Mouse (Mus musculus) MEL (cell line): ENCODE measurements around the gene Flywch1. TPM values are rescaled to one million over a fixed set of nuclear protein-coding genes. Genes with fewer than 3 reads are reported as not detected.

Experiments used
- DNase-seq: peaks from one replicate; pipeline ENCODE4 v3.0.0; 2011; ENCODE audit warnings: low read depth, low spot score
- H3K27ac ChIP-seq: 2 replicates; pipeline ENCODE4 v1.5.1; 2012; ENCODE audit warnings: low read depth, mild to moderate bottlenecking, control low read depth, low read length, moderate library complexity; ENCODE audit not compliant: control insufficient read depth
- H3K27me3 ChIP-seq, 2 experiments: fragments of 150-350 bp in 1 of 2; sonication (generic) in 1 of 2; 2 replicates each; pipeline ENCODE4 v1.6.1; 2012; ENCODE audit warnings: low read length in 2 of 2, mild to moderate bottlenecking in 2 of 2, improper control_type of control experiment in 1 of 2, moderate library complexity in 1 of 2; ENCODE audit not compliant: insufficient read depth in 2 of 2, control insufficient read depth in 1 of 2
- H3K36me3 ChIP-seq, 2 experiments: 2 replicates each; pipeline ENCODE4 v1.6.1; 2012 to 2014; ENCODE audit warnings: low read length in 2 of 2, improper control_type of control experiment in 1 of 2, inconsistent platforms in 1 of 2, mild to moderate bottlenecking in 1 of 2; ENCODE audit not compliant: insufficient read depth in 2 of 2, control insufficient read depth in 1 of 2
- H3K4me1 ChIP-seq, 2 experiments: fragments of 150-350 bp in 1 of 2; sonication (generic) in 1 of 2; 2 replicates each; pipeline ENCODE4 v1.6.1; 2012; ENCODE audit warnings: low read length in 2 of 2, improper control_type of control experiment in 1 of 2, mild to moderate bottlenecking in 1 of 2; ENCODE audit not compliant: insufficient read depth in 2 of 2, control insufficient read depth in 1 of 2
- H3K4me3 ChIP-seq, 2 experiments: fragments of 150-350 bp in 1 of 2; sonication (generic) in 1 of 2; 2 replicates each; pipeline ENCODE4 v1.5.1; 2012; ENCODE audit warnings: low read depth in 2 of 2, low read length in 2 of 2, mild to moderate bottlenecking in 2 of 2, moderate library complexity in 2 of 2, control low read depth in 1 of 2, improper control_type of control experiment in 1 of 2; ENCODE audit not compliant: control insufficient read depth in 1 of 2, insufficient read depth in 1 of 2
- H3K79me2 ChIP-seq: 2 replicates; pipeline ENCODE4 v1.6.1; 2012; ENCODE audit warnings: mild to moderate bottlenecking, low read length, moderate library complexity; ENCODE audit not compliant: control insufficient read depth, poor library complexity, insufficient read depth
- H3K9ac ChIP-seq: 2 replicates; pipeline ENCODE4 v1.6.1; 2012; ENCODE audit warnings: low read depth, mild to moderate bottlenecking, control low read depth, low read length, moderate library complexity; ENCODE audit not compliant: control insufficient read depth, poor library complexity, severe bottlenecking
- H3K9me3 ChIP-seq: fragments of 150-350 bp; sonication (generic); replicated peaks from 2 replicates; pipeline ENCODE4 v1.6.1; 2012; ENCODE audit warnings: mild to moderate bottlenecking, low read length, improper control_type of control experiment, moderate library complexity; ENCODE audit not compliant: insufficient read depth
- BHLHE40 ChIP-seq: IDR thresholded peaks from 2 replicates; pipeline ENCODE4 v1.6.1; 2012; ENCODE audit warnings: low read depth, mild to moderate bottlenecking, inconsistent platforms, low read length, improper control_type of control experiment, borderline replicate concordance
- CHD1 ChIP-seq: IDR thresholded peaks from 2 replicates; pipeline ENCODE4 v1.6.1; 2012; ENCODE audit warnings: low read depth, mild to moderate bottlenecking, inconsistent platforms, low read length, improper control_type of control experiment
- CTCF ChIP-seq, 3 experiments: IDR thresholded peaks in 2 of 3; conservative IDR thresholded peaks in 1 of 3; 2 replicates each; pipeline ENCODE4 v1.5.1; 2011 to 2012; ENCODE audit warnings: low read length in 3 of 3, low read depth in 2 of 3, mild to moderate bottlenecking in 2 of 3, improper control_type of control experiment in 1 of 3, inconsistent platforms in 1 of 3, mixed read lengths in 1 of 3, moderate library complexity in 1 of 3; ENCODE audit not compliant: control insufficient read depth in 1 of 3, insufficient read depth in 1 of 3, poor library complexity in 1 of 3, severe bottlenecking in 1 of 3
- ETS1 ChIP-seq: IDR thresholded peaks from 2 replicates; pipeline ENCODE4 v1.6.1; 2012; ENCODE audit warnings: low read depth, mild to moderate bottlenecking, inconsistent platforms, low read length, improper control_type of control experiment, moderate library complexity
- GABPA ChIP-seq: IDR thresholded peaks from 2 replicates; pipeline ENCODE4 v1.6.1; 2012; ENCODE audit warnings: low read depth, mild to moderate bottlenecking, inconsistent platforms, low read length, improper control_type of control experiment, moderate library complexity
- GATA1 ChIP-seq: IDR thresholded peaks from 2 replicates; pipeline ENCODE4 v1.6.1; 2011; ENCODE audit warnings: low read depth, low read length, improper control_type of control experiment
- HCFC1 ChIP-seq: IDR thresholded peaks from 2 replicates; pipeline ENCODE4 v1.6.1; 2012; ENCODE audit warnings: low read depth, mild to moderate bottlenecking, inconsistent platforms, low read length, improper control_type of control experiment, moderate library complexity
- KAT2A ChIP-seq: conservative IDR thresholded peaks from 2 replicates; pipeline ENCODE4 v1.6.1; 2012; ENCODE audit warnings: low read depth, low read length, improper control_type of control experiment, inconsistent platforms
- MAFK ChIP-seq: IDR thresholded peaks from 2 replicates; pipeline ENCODE4 v1.6.1; 2011; ENCODE audit warnings: low read depth, mild to moderate bottlenecking, low read length, improper control_type of control experiment, borderline replicate concordance
- MAZ ChIP-seq: IDR thresholded peaks from 2 replicates; pipeline ENCODE4 v1.6.1; 2012; ENCODE audit warnings: low read depth, mild to moderate bottlenecking, inconsistent platforms, low read length, improper control_type of control experiment
- MEF2A ChIP-seq: IDR thresholded peaks from 2 replicates; pipeline ENCODE4 v1.6.1; 2014; ENCODE audit warnings: low read depth, mild to moderate bottlenecking, inconsistent platforms, low read length, improper control_type of control experiment; ENCODE audit not compliant: poor library complexity, insufficient replicate concordance, severe bottlenecking; ENCODE audit errors: extremely low read depth
- MYB ChIP-seq: IDR thresholded peaks from 2 replicates; pipeline ENCODE4 v1.6.1; 2011; ENCODE audit warnings: mild to moderate bottlenecking, low read depth, low read length, improper control_type of control experiment
- MYC ChIP-seq: IDR thresholded peaks from 2 replicates; pipeline ENCODE4 v1.6.1; 2011; ENCODE audit warnings: low read depth, mild to moderate bottlenecking, low read length, improper control_type of control experiment, moderate library complexity
- NELFE ChIP-seq: IDR thresholded peaks from 2 replicates; pipeline ENCODE4 v1.6.1; 2011; ENCODE audit warnings: low read depth, low read length, improper control_type of control experiment
- NRF1 ChIP-seq: IDR thresholded peaks from 2 replicates; pipeline ENCODE4 v1.6.1; 2014; ENCODE audit warnings: low read depth, mild to moderate bottlenecking, inconsistent platforms, low read length, improper control_type of control experiment, moderate library complexity; ENCODE audit not compliant: poor library complexity, insufficient read depth, severe bottlenecking
- POLR2A ChIP-seq, 2 experiments: IDR thresholded peaks; 2 replicates each; pipeline ENCODE4 v1.6.1; 2011 to 2012; ENCODE audit warnings: low read length in 2 of 2, mild to moderate bottlenecking in 2 of 2, control low read depth in 1 of 2, improper control_type of control experiment in 1 of 2, low read depth in 1 of 2, moderate library complexity in 1 of 2; ENCODE audit not compliant: control insufficient read depth in 1 of 2, insufficient read depth in 1 of 2, poor library complexity in 1 of 2
- RAD21 ChIP-seq: IDR thresholded peaks from 2 replicates; pipeline ENCODE4 v1.6.1; 2011; ENCODE audit warnings: mild to moderate bottlenecking, low read depth, low read length, improper control_type of control experiment
- SIN3A ChIP-seq: IDR thresholded peaks from 2 replicates; pipeline ENCODE4 v1.6.1; 2012; ENCODE audit warnings: low read length, improper control_type of control experiment, inconsistent platforms
- SMC3 ChIP-seq: IDR thresholded peaks from 2 replicates; pipeline ENCODE4 v1.6.1; 2011; ENCODE audit warnings: low read depth, low read length, improper control_type of control experiment
- TCF12 ChIP-seq: IDR thresholded peaks from 2 replicates; pipeline ENCODE4 v1.6.1; 2014; ENCODE audit warnings: low read depth, mild to moderate bottlenecking, inconsistent platforms, low read length, improper control_type of control experiment, moderate library complexity
- ZC3H11A ChIP-seq: IDR thresholded peaks from 2 replicates; pipeline ENCODE4 v1.6.1; 2012; ENCODE audit warnings: low read depth, mild to moderate bottlenecking, inconsistent platforms, low read length, improper control_type of control experiment
- polyA plus RNA-seq, 2 experiments: library from polyadenylated mRNA; stranded (reverse) in 1 of 2; unstranded in 1 of 2; fragments of >175 nt in 1 of 2; fragments of >200 nt in 1 of 2; gene quantifications; 2 replicates each; pipeline versions ENCODE4 v1.2.1 to v1.2.4; 2012; ENCODE audit warnings: low replicate concordance in 2 of 2, low read depth in 1 of 2; ENCODE audit not compliant: insufficient read length in 2 of 2, insufficient read depth in 1 of 2, missing spikeins in 1 of 2
- total RNA-seq: library from RNA; depleted of rRNA; stranded (reverse); fragments of 300-350 nt; gene quantifications from 2 replicates; pipeline ENCODE4 v1.2.3, GENCODE M21; 2012

Gene Flywch1
- total and polyA plus RNA-seq, 3 experiments: 15.3 to 29.7 TPM; not detected in 1

GRCm38 (mm10) chr17:23776216-23776615 lies 4.8 kb upstream of the Flywch1 start:
- Histone ChIP-seq H3K4me1 (no peaks in the 10 kb centered on the region), H3K4me3 (no peak overlapping the region), H3K27ac (no peak overlapping the region), H3K79me2 (peaks cover under 1% of the 10 kb centered on the region; the same call in 1 of the 2 replicates), H3K9me3 (no peaks in the 10 kb centered on the region), H3K36me3 (no peaks in the 10 kb centered on the region), H3K27me3 (no peaks in the 10 kb centered on the region; a peak in 2 of 4 replicates), H3K9ac (no peak overlapping the region)
- no peak for DNase-seq
- no peak for TF ChIP-seq MAZ
- no peak for TF ChIP-seq HCFC1
- no peak for TF ChIP-seq ZC3H11A
- TF ChIP-seq GATA1: no peak
- no peak for TF ChIP-seq NRF1
- TF ChIP-seq MYB: no peak
- no peak for TF ChIP-seq CTCF (IDR thresholded peaks at IDR 0.05 in 2 of 3, conservative IDR thresholded peaks at IDR 0.05 in 1 of 3; ENCODE audit: control insufficient read depth in 1 of 3, insufficient read depth in 1 of 3, low read depth in 2 of 3, low read length in 3 of 3, poor library complexity in 1 of 3, severe bottlenecking in 1 of 3)
- no peak for TF ChIP-seq KAT2A
- no peak for TF ChIP-seq GABPA
- no peak for TF ChIP-seq MEF2A

GRCm38 (mm10) chr17:23774090-23774489 lies 2.7 kb upstream of the Flywch1 start:
- DNase-seq: no peak
- no peak overlapping the region for H3K27ac ChIP-seq
- TF ChIP-seq CTCF (IDR thresholded peaks at IDR 0.05 in 2 of 3, conservative IDR thresholded peaks at IDR 0.05 in 1 of 3; ENCODE audit: control insufficient read depth in 1 of 3, insufficient read depth in 1 of 3, low read depth in 2 of 3, low read length in 3 of 3, poor library complexity in 1 of 3, severe bottlenecking in 1 of 3): peak; percentile 17 to 39 (median 24); a peak in 3 of 6 replicates
- TF ChIP-seq ZC3H11A: 0 out of 2 replicates have a peak, but pooled peaks have one; percentile 6
- TF ChIP-seq ETS1: no peak
- no peak for TF ChIP-seq SIN3A
- no peak for TF ChIP-seq MEF2A
- peak; percentile 19 for TF ChIP-seq RAD21
- TF ChIP-seq MYC: no peak
- TF ChIP-seq POLR2A (IDR thresholded peaks at IDR 0.05; ENCODE audit: control insufficient read depth in 1 of 2, insufficient read depth in 1 of 2, low read depth in 1 of 2, low read length in 2 of 2, poor library complexity in 1 of 2): no peak
- no peak for TF ChIP-seq TCF12
- peak; percentile 24; the same call in 1 of the 2 replicates for TF ChIP-seq SMC3
- no peak for TF ChIP-seq NELFE
- no peak for TF ChIP-seq CHD1
- TF ChIP-seq MAFK: no peak
- TF ChIP-seq GATA1: no peak
- no peak for TF ChIP-seq BHLHE40
- H3K4me1 ChIP-seq: peaks cover 0 to 2% of the 10 kb centered on the region in 2 experiments; a peak in 1 of 4 replicates
- no peak overlapping the region for H3K9ac ChIP-seq
- H3K9me3 ChIP-seq: no peaks in the 10 kb centered on the region
- no peaks in the 10 kb centered on the region; a peak in 2 of 4 replicates for H3K27me3 ChIP-seq
- H3K4me3 ChIP-seq: no peak overlapping the region
- peaks cover 0 to 6% of the 10 kb centered on the region in 2 experiments; a peak in 2 of 4 replicates for H3K36me3 ChIP-seq
- H3K79me2 ChIP-seq: peaks cover 2% of the 10 kb centered on the region; the same call in 1 of the 2 replicates
